Mouse (Mus musculus): ENCODE measurements around the gene Ccdc153. TPM values are rescaled to one million over a fixed set of nuclear protein-coding genes. Genes with fewer than 3 reads are reported as not detected.
A peak's percentile ranks its signal among the peaks of the same experiment; 100 is the strongest.

Gene Ccdc153
- total and polyA plus RNA-seq, 3 experiments, result not detected

DNA sequence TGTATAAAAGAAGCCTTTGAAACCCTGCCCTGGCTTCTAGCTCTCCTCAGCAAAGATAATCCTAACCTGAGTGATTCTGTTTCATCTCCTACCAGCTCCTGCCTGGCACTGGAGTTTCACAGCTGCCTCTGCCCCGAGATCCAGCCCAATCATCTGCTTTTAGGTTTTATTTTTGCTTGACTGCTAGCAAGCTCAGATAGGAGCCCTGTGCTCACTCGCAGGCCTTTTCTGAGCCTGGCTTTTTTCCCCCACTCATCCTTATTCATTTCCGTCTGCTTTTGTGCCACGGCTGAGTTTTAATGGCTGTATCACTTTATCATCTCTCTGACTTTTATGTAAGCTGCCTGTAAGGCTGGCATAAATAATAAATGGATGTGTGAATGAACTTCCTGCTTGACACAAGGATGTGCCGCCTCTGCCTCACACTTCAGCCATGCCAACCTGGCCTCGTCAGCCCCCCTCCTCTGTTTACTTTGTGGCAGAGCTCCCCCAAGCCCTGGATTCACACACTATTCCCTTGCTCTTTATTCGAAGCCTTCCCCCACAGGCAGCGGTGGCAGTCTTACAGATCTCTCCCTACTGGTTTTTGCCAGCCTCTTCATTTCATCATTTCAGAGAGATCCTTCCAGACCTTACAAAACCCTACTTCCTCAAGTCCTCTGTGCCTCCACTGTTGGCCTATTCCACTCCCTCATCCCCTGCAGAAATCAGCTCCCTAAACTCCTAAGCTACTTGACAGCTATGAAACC, 26.2 kb downstream of the Ccdc153 start:
- H3K4me1 ChIP-seq (ENCODE audit: control insufficient read depth in 1 of 2, insufficient read depth in 2 of 2, low read length in 2 of 2), result peaks cover 0 to 8% of the 10 kb centered on the region in 2 experiments; a peak in 1 of 4 replicates
- H3K4me3 ChIP-seq (ENCODE audit: control insufficient read depth in 1 of 2, insufficient read depth in 1 of 2, low read depth in 2 of 2, low read length in 2 of 2), result peak overlapping the region; percentile 66 to 77
- H3K27ac ChIP-seq (ENCODE audit: control insufficient read depth, low read depth, low read length), result no peak overlapping the region
- H3K9me3 ChIP-seq (replicated peaks; ENCODE audit: insufficient read depth, low read length), result no peaks in the 10 kb centered on the region
- no peaks in the 10 kb centered on the region; the same call in 1 of the 2 replicates for H3K79me2 ChIP-seq (ENCODE audit: control insufficient read depth, insufficient read depth, low read length, poor library complexity)
- peak overlapping the region; percentile 87; the same call in 1 of the 2 replicates for H3K9ac ChIP-seq (ENCODE audit: control insufficient read depth, low read depth, low read length, poor library complexity, severe bottlenecking)
- H3K36me3 ChIP-seq (ENCODE audit: control insufficient read depth in 1 of 2, insufficient read depth in 2 of 2, low read length in 2 of 2), result peaks cover 0 to 6% of the 10 kb centered on the region in 2 experiments; a peak in 1 of 4 replicates
- H3K27me3 ChIP-seq (ENCODE audit: control insufficient read depth in 1 of 2, insufficient read depth in 2 of 2, low read length in 2 of 2), result no peaks in the 10 kb centered on the region
- TF ChIP-seq POLR2A (IDR thresholded peaks at IDR 0.05; ENCODE audit: control insufficient read depth in 1 of 2, insufficient read depth in 1 of 2, low read depth in 1 of 2, low read length in 2 of 2, poor library complexity in 1 of 2) (no peak), SMC3 (IDR thresholded peaks at IDR 0.05; ENCODE audit: low read depth, low read length) (no peak), GABPA (IDR thresholded peaks at IDR 0.05; ENCODE audit: low read depth, low read length) (no peak), UBTF (IDR thresholded peaks at IDR 0.05; ENCODE audit: borderline replicate concordance, insufficient read depth, low read depth, low read length) (no peak), CHD1 (IDR thresholded peaks at IDR 0.05; ENCODE audit: low read depth, low read length) (no peak), ZMIZ1 (IDR thresholded peaks at IDR 0.05; ENCODE audit: low read depth, low read length) (no peak), ELF1 (IDR thresholded peaks at IDR 0.05; ENCODE audit: low read depth, low read length) (no peak), MEF2A (IDR thresholded peaks at IDR 0.05; ENCODE audit: extremely low read depth, insufficient replicate concordance, low read depth, low read length, poor library complexity, severe bottlenecking) (no peak), HCFC1 (IDR thresholded peaks at IDR 0.05; ENCODE audit: low read depth, low read length) (no peak), E2F4 (IDR thresholded peaks at IDR 0.05; ENCODE audit: borderline replicate concordance, low read depth, low read length) (no peak), TAL1 (IDR thresholded peaks at IDR 0.05; ENCODE audit: low read length) (no peak), TBP (IDR thresholded peaks at IDR 0.05; ENCODE audit: low read depth, low read length) (no peak), USF1 (IDR thresholded peaks at IDR 0.05; ENCODE audit: low read depth, low read length) (no peak), NELFE (IDR thresholded peaks at IDR 0.05; ENCODE audit: low read depth, low read length) (no peak)
- peak; percentile 36 for DNase-seq (ENCODE audit: low read depth, low spot score)

DNA sequence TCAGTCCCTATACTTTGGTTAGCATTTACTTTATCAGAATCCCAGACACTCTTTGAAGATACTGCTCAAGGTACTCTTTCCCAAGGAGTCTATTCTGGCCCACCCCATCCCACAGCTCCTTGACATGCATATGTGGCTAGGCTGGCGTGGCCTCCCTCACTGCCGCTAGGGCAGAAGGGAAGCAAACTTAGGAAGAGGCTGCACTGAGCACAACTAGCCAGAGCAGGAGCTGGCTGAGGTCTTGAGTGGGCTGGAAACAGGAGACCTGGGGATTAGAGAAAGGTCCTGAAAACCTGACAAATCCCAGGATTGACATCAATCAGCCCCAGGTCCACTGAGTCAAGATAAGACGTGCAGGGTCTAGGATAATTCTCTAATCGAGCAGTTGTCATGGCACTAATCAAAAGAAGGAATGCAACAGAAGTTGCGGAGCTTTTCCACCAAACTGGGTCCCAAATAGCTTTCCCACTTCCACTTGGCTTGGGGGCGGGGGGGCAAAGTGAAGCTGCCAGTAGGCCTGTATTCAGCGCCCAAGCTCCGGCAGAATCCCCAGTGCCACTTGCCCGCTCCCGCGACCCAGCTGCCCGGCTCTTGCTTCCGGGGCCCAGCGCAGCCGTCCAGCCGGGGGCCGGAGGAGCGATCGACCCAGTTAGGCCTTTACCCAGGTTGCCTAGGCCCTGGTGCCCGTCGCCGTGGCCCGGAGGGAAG, 27.0 kb downstream of the Ccdc153 start:
- Histone ChIP-seq H3K36me3 (ENCODE audit: control insufficient read depth in 1 of 2, insufficient read depth in 2 of 2, low read length in 2 of 2) (peaks cover 0 to 6% of the 10 kb centered on the region in 2 experiments; a peak in 1 of 4 replicates), H3K4me3 (ENCODE audit: control insufficient read depth in 1 of 2, insufficient read depth in 1 of 2, low read depth in 2 of 2, low read length in 2 of 2) (peak overlapping the region; percentile 66 to 77), H3K79me2 (ENCODE audit: control insufficient read depth, insufficient read depth, low read length, poor library complexity) (no peaks in the 10 kb centered on the region; the same call in 1 of the 2 replicates), H3K9me3 (replicated peaks; ENCODE audit: insufficient read depth, low read length) (no peaks in the 10 kb centered on the region), H3K27me3 (ENCODE audit: control insufficient read depth in 1 of 2, insufficient read depth in 2 of 2, low read length in 2 of 2) (no peaks in the 10 kb centered on the region), H3K27ac (ENCODE audit: control insufficient read depth, low read depth, low read length) (peak overlapping the region; percentile 75), H3K9ac (ENCODE audit: control insufficient read depth, low read depth, low read length, poor library complexity, severe bottlenecking) (peak overlapping the region; percentile 87), H3K4me1 (ENCODE audit: control insufficient read depth in 1 of 2, insufficient read depth in 2 of 2, low read length in 2 of 2) (peaks cover 0 to 8% of the 10 kb centered on the region in 2 experiments; a peak in 1 of 4 replicates)
- peak; percentile 63 for DNase-seq (ENCODE audit: low read depth, low spot score)
- no peak for TF ChIP-seq MAZ (IDR thresholded peaks at IDR 0.05; ENCODE audit: low read depth, low read length)
- TF ChIP-seq MEF2A (IDR thresholded peaks at IDR 0.05; ENCODE audit: extremely low read depth, insufficient replicate concordance, low read depth, low read length, poor library complexity, severe bottlenecking), result no peak
- TF ChIP-seq ZMIZ1 (IDR thresholded peaks at IDR 0.05; ENCODE audit: low read depth, low read length), result no peak
- TF ChIP-seq USF2 (IDR thresholded peaks at IDR 0.05; ENCODE audit: borderline replicate concordance in 1 of 2, insufficient read depth in 1 of 2, low read depth in 1 of 2, low read length in 2 of 2), result no peak
- TF ChIP-seq E2F4 (IDR thresholded peaks at IDR 0.05; ENCODE audit: borderline replicate concordance, low read depth, low read length), result no peak
- TF ChIP-seq TCF12 (IDR thresholded peaks at IDR 0.05; ENCODE audit: low read depth, low read length), result no peak
- TF ChIP-seq CTCF (IDR thresholded peaks at IDR 0.05 in 2 of 3, conservative IDR thresholded peaks at IDR 0.05 in 1 of 3; ENCODE audit: control insufficient read depth in 1 of 3, insufficient read depth in 1 of 3, low read depth in 2 of 3, low read length in 3 of 3, poor library complexity in 1 of 3, severe bottlenecking in 1 of 3), result 0 out of 6 replicates have a peak, but pooled peaks of 1 of the 3 experiments have one; percentile 8
- TF ChIP-seq GABPA (IDR thresholded peaks at IDR 0.05; ENCODE audit: low read depth, low read length), result no peak
- no peak; a peak in 2 of 4 replicates for TF ChIP-seq POLR2A (IDR thresholded peaks at IDR 0.05; ENCODE audit: control insufficient read depth in 1 of 2, insufficient read depth in 1 of 2, low read depth in 1 of 2, low read length in 2 of 2, poor library complexity in 1 of 2)
- no peak for TF ChIP-seq GATA1 (IDR thresholded peaks at IDR 0.05; ENCODE audit: low read depth, low read length)
- TF ChIP-seq BHLHE40 (IDR thresholded peaks at IDR 0.05; ENCODE audit: borderline replicate concordance, low read depth, low read length), result no peak
- TF ChIP-seq TAL1 (IDR thresholded peaks at IDR 0.05; ENCODE audit: low read length), result no peak
- TF ChIP-seq CHD2 (IDR thresholded peaks at IDR 0.05; ENCODE audit: low read length), result no peak
- peak; percentile 13 for TF ChIP-seq SIN3A (IDR thresholded peaks at IDR 0.05; ENCODE audit: low read length)
- no peak for TF ChIP-seq HCFC1 (IDR thresholded peaks at IDR 0.05; ENCODE audit: low read depth, low read length)
- peak in 1 of 2 experiments; percentile 43; a peak in 1 of 4 replicates for TF ChIP-seq EP300 (IDR thresholded peaks at IDR 0.05; ENCODE audit: low read depth in 1 of 2, low read length in 2 of 2)

Measured in MEL (cell line).